Mouse (Mus musculus): Measurements from ENCODE around the gene Bst2. TPM values are rescaled to one million over a fixed set of nuclear protein-coding genes. Genes with fewer than 3 reads are reported as not detected.
A peak's percentile ranks its signal among the peaks of the same experiment; 100 is the strongest.

The Bst2 gene
- polyA plus RNA-seq, 1 experiment from 2014 or later, result 57.0 TPM

DNA sequence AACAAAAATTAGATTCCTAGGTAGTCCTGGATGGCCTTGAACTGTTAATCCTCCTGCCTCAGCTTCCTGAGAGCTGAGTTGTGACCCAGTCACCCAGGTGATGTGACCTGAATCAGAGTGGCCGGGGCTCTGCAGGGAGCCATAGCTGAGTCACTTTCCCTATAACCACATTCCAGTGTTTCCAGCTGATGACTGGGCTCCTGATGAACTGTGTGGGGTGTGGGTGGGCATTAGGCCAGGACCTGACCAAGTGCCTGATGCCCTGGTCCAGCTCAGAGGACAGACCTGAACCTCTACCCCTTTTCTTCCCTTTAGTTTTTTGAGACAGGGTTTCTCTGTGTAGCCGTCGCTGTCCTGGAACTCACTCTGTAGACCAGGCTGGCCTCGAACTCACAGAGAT, 31.9 kb downstream of the Bst2 start:
- no peak overlapping the region for H3K27ac ChIP-seq (ENCODE audit: low read depth)
- H3K9me3 ChIP-seq (ENCODE audit: low read length), result no peaks in the 10 kb centered on the region
- peaks cover 34% of the 10 kb centered on the region for H3K27me3 ChIP-seq (ENCODE audit: insufficient read depth, low read length)
- 84% methylated on average over 4 of the region's 4 CpGs for WGBS (ENCODE audit: insufficient replicate concordance)
- H3K36me3 ChIP-seq (replicated peaks; ENCODE audit: insufficient read depth, low read length), result no peaks in the 10 kb centered on the region
- no peak for TF ChIP-seq CTCF (IDR thresholded peaks at IDR 0.05; ENCODE audit: low read depth)
- no peak for TF ChIP-seq EP300 (IDR thresholded peaks at IDR 0.05; ENCODE audit: low read depth)
- H3K9ac ChIP-seq (replicated peaks), result no peak overlapping the region
- no peak overlapping the region for H3K4me2 ChIP-seq (ENCODE audit: low read depth, low read length)
- ATAC-seq (no peak), DNase-seq (no peak)
- H3K4me1 ChIP-seq (ENCODE audit: insufficient read depth), result no peaks in the 10 kb centered on the region; the same call in 1 of the 2 replicates
- H3K4me3 ChIP-seq (ENCODE audit: low read depth, low read length), result no peak overlapping the region

- no peaks in the 10 kb centered on the region for H3K36me3 ChIP-seq (replicated peaks; ENCODE audit: insufficient read depth, low read length)
- no peak for TF ChIP-seq CTCF (IDR thresholded peaks at IDR 0.05; ENCODE audit: low read depth)
- TF ChIP-seq EP300 (IDR thresholded peaks at IDR 0.05; ENCODE audit: low read depth), result no peak
- H3K4me2 ChIP-seq (ENCODE audit: low read depth, low read length), result no peak overlapping the region
- no peak overlapping the region for H3K4me3 ChIP-seq (ENCODE audit: low read depth, low read length)
- ATAC-seq, result no peak
- no peak overlapping the region for H3K27ac ChIP-seq (ENCODE audit: low read depth)
- DNase-seq, result no peak
- peaks cover 31% of the 10 kb centered on the region for H3K27me3 ChIP-seq (ENCODE audit: insufficient read depth, low read length)
- H3K4me1 ChIP-seq (ENCODE audit: insufficient read depth), result no peaks in the 10 kb centered on the region; the same call in 1 of the 2 replicates
- H3K9ac ChIP-seq (replicated peaks), result no peak overlapping the region
- WGBS (ENCODE audit: insufficient replicate concordance), result 82% methylated on average over 4 of the region's 4 CpGs
- H3K9me3 ChIP-seq (ENCODE audit: low read length), result no peaks in the 10 kb centered on the region
Observed at GRCm38 (mm10) chr8:71504349-71504748, 32.9 kb downstream of the Bst2 start.

- no peak for DNase-seq
- Histone ChIP-seq H3K4me1 (ENCODE audit: insufficient read depth) (peaks cover 4% of the 10 kb centered on the region; the same call in 1 of the 2 replicates), H3K4me3 (ENCODE audit: low read depth, low read length) (no peak overlapping the region), H3K27ac (ENCODE audit: low read depth) (peak overlapping the region; percentile 61; the same call in 1 of the 2 replicates), H3K27me3 (ENCODE audit: insufficient read depth, low read length) (no peaks in the 10 kb centered on the region), H3K4me2 (ENCODE audit: low read depth, low read length) (no peak overlapping the region), H3K36me3 (replicated peaks; ENCODE audit: insufficient read depth, low read length) (no peaks in the 10 kb centered on the region), H3K9me3 (ENCODE audit: low read length) (no peaks in the 10 kb centered on the region), H3K9ac (replicated peaks) (no peak overlapping the region)
- peak; percentile 18; the same call in 1 of the 2 replicates for ATAC-seq
- no peak for TF ChIP-seq EP300 (IDR thresholded peaks at IDR 0.05; ENCODE audit: low read depth)
- 38% methylated on average over 16 of the region's 16 CpGs for WGBS (ENCODE audit: insufficient replicate concordance)
Observed at GRCm38 (mm10) chr8:71498816-71499690, 38.2 kb downstream of the Bst2 start.

- H3K36me3 ChIP-seq (replicated peaks; ENCODE audit: insufficient read depth, low read length), result peaks cover 3% of the 10 kb centered on the region; the same call in 1 of the 2 replicates
- DNase-seq (no peak), ATAC-seq (0 out of 2 replicates have a peak, but pooled peaks have one; percentile 10)
- no peak overlapping the region for H3K9ac ChIP-seq (replicated peaks)
- H3K27me3 ChIP-seq (ENCODE audit: insufficient read depth, low read length), result no peaks in the 10 kb centered on the region
- H3K4me2 ChIP-seq (ENCODE audit: low read depth, low read length), result no peak overlapping the region
- peak overlapping the region; percentile 61; the same call in 1 of the 2 replicates for H3K27ac ChIP-seq (ENCODE audit: low read depth)
- H3K4me3 ChIP-seq (ENCODE audit: low read depth, low read length), result no peak overlapping the region
- no peaks in the 10 kb centered on the region for H3K9me3 ChIP-seq (ENCODE audit: low read length)
- H3K4me1 ChIP-seq (ENCODE audit: insufficient read depth), result peaks cover 4% of the 10 kb centered on the region; the same call in 1 of the 2 replicates
- TF ChIP-seq EP300 (IDR thresholded peaks at IDR 0.05; ENCODE audit: low read depth) (no peak), CTCF (IDR thresholded peaks at IDR 0.05; ENCODE audit: low read depth) (no peak)
- WGBS (ENCODE audit: insufficient replicate concordance), result 39% methylated on average over 15 of the region's 15 CpGs
Observed at GRCm38 (mm10) chr8:71497881-71498501, 39.3 kb downstream of the Bst2 start.

GRCm38 (mm10) chr8:71497077-71497645, 40.1 kb downstream of the Bst2 start:
- Histone ChIP-seq H3K4me1 (ENCODE audit: insufficient read depth) (peaks cover 4% of the 10 kb centered on the region; the same call in 1 of the 2 replicates), H3K9ac (replicated peaks) (no peak overlapping the region), H3K9me3 (ENCODE audit: low read length) (no peaks in the 10 kb centered on the region), H3K36me3 (replicated peaks; ENCODE audit: insufficient read depth, low read length) (peaks cover 11% of the 10 kb centered on the region), H3K4me2 (ENCODE audit: low read depth, low read length) (no peak overlapping the region), H3K27me3 (ENCODE audit: insufficient read depth, low read length) (no peaks in the 10 kb centered on the region), H3K4me3 (ENCODE audit: low read depth, low read length) (no peak overlapping the region), H3K27ac (ENCODE audit: low read depth) (0 out of 2 replicates have a peak overlapping the region, but pooled peaks have one; percentile 44)
- 83% methylated on average over 1 of the region's 1 CpGs for WGBS (ENCODE audit: insufficient replicate concordance)
- TF ChIP-seq CTCF (IDR thresholded peaks at IDR 0.05; ENCODE audit: low read depth), result no peak
- no peak for TF ChIP-seq EP300 (IDR thresholded peaks at IDR 0.05; ENCODE audit: low read depth)
- DNase-seq (no peak), ATAC-seq (no peak)

DNA sequence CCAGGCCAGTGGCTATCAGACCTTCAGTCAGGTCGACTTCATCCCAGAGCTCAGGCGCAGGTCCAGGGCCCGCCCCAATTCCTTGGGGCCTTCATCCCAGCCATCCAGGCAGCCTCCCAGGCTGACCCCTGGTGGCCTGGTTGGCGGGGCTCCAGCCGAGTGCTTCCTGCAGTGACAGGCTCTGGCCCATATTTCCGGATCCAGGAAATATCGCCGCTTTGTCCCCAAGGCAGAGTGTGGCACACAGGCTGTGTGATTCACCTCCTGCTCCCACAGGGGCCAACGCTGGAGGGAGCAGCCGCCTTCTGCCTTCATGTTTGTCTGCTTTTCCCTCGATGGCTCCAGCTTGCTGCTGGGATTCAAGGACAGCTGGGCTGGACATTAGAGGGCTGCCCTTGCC, 40.8 kb downstream of the Bst2 start:
- Histone ChIP-seq H3K36me3 (replicated peaks; ENCODE audit: insufficient read depth, low read length) (peaks cover 12% of the 10 kb centered on the region), H3K9ac (replicated peaks) (no peak overlapping the region), H3K9me3 (ENCODE audit: low read length) (no peaks in the 10 kb centered on the region), H3K4me3 (ENCODE audit: low read depth, low read length) (no peak overlapping the region), H3K27ac (ENCODE audit: low read depth) (peak overlapping the region; percentile 44; the same call in 1 of the 2 replicates), H3K4me2 (ENCODE audit: low read depth, low read length) (no peak overlapping the region), H3K27me3 (ENCODE audit: insufficient read depth, low read length) (no peaks in the 10 kb centered on the region), H3K4me1 (ENCODE audit: insufficient read depth) (peaks cover 4% of the 10 kb centered on the region; the same call in 1 of the 2 replicates)
- peak; percentile 43 for TF ChIP-seq CTCF (IDR thresholded peaks at IDR 0.05; ENCODE audit: low read depth)
- TF ChIP-seq EP300 (IDR thresholded peaks at IDR 0.05; ENCODE audit: low read depth), result 0 out of 2 replicates have a peak, but pooled peaks have one; percentile 23
- 48% methylated on average over 11 of the region's 11 CpGs for WGBS (ENCODE audit: insufficient replicate concordance)
- peak; percentile 40 for ATAC-seq
- peak; percentile 71 for DNase-seq
